Mouse (Mus musculus): Measurements from ENCODE around the gene Gm49321.
A peak's percentile ranks its signal among the peaks of the same experiment; 100 is the strongest.

Gene Gm49321

DNA sequence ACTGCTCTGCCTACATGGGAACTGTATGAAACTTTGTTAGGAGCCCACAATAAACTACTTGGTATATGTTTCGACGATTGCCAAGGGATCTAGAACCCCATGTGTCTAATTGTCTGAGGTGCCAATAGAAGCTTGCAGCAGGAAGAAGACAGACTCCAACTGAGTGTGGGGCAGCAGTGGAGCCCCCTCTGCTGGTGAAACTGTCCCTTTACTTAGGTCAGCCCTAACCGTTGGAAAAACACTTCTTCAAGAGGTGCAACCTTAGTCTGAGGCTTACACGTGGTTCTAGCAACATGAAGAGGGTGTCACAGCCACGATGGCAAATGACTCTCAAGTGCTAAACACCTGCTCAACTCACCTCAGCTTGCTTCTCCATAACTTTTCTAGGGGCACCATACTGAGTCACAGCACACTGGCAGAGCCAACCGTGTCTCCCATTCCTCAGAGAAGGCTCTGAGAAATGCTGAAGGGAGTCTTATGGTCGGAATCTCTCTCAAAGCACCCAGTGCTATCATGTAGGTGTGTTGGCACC lies 77.4 kb downstream of the Gm49321 start:
- DNase-seq (ENCODE audit: low read depth) = peak; percentile 61

DNA sequence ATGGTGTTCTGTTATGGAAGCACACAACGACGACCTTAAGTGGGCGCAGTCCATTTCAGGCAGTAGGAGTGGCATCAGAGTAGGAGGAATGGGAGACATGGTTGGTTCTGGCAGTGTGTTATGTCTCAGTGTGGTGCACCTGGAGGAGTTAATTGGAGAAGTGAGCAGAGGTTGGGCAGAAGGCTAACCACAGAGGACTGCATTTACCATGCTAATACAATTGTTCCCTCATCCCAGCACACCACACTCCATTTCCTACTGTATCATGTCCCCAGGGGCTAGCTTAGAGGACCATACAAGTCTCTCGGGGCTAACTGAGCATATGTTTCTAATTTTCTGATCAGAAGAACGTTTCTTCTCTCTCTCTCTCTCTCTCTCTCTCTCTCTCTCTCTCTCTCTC lies 78.0 kb downstream of the Gm49321 start:
- DNase-seq (ENCODE audit: low read depth) = no peak
